Mouse (Mus musculus) Patski (cell line): ENCODE data around the gene Rho. TPM values are rescaled to one million over a fixed set of nuclear protein-coding genes. Genes with fewer than 3 reads are reported as not detected.

Experiments used
- ATAC-seq: fragments of 100-300 bp; one replicate; pipeline ENCODE4 v1.8.0; 2021
- CTCF ChIA-PET: fragments of 350-600 bp; sonication (Branson Sonifier 250); formaldehyde crosslinking; loops from one replicate; lab custom pipeline; 2022; ENCODE audit warnings: inconsistent platforms; lab: Charles Lee
- POLR2A ChIA-PET: fragments of 350-600 bp; sonication (Branson Sonifier 250); formaldehyde crosslinking; loops from one replicate; lab custom pipeline; 2022; ENCODE audit warnings: antibody characterized with exemption, inconsistent platforms; lab: Charles Lee
- DNase-seq: peaks from one replicate; pipeline ENCODE4 v3.0.0-alpha.2; 2011; ENCODE audit warnings: low read depth, low spot score
- H3K27me3 ChIP-seq: fragments of 371-371 bp; one replicate; pipeline ENCODE4 v1.5.1; 2021
- CTCF ChIP-seq: fragments of 100-300 bp; IDR thresholded peaks from one replicate; pipeline ENCODE4 v1.5.1; 2021
- in situ Hi-C: fragments of 300-500 bp; cut with MboI; formaldehyde crosslinking; loops from 3 replicates; pipeline ENCODE4 v1.11.1; 2018; ENCODE audit warnings: low pct_unique_long_range_greater_than_20kb, mixed read lengths
- polyA plus RNA-seq: library from polyadenylated mRNA; unstranded; gene quantifications from one replicate; pipeline ENCODE4 v1.2.3, GENCODE M21; 2021

Rho gene
- polyA plus RNA-seq, 1 experiment from 2014 or later = 0.12 TPM

GRCm38 (mm10) chr6:115913482-115913881 is 18.1 kb upstream of the Rho start:
- in situ Hi-C loops = no loop called here
- TF ChIP-seq CTCF = no peak
- ChIA-PET CTCF (no interaction called here), POLR2A (no interaction called here)
- ATAC-seq = no peak
- DNase-seq = no peak
- no peaks in the 10 kb centered on the region for H3K27me3 ChIP-seq

GRCm38 (mm10) chr6:115914511-115915202 is 16.9 kb upstream of the Rho start:
- no peak for DNase-seq
- in situ Hi-C loops = no loop called here
- no peak for ATAC-seq
- ChIA-PET CTCF (no interaction called here), POLR2A (interaction anchor here (0.8 kb wide), 1 partner anchor 8 kb away, joined by 3 read pairs; no protein-coding TSS in a partner anchor)
- H3K27me3 ChIP-seq = no peaks in the 10 kb centered on the region
- TF ChIP-seq CTCF = no peak

GRCm38 (mm10) chr6:115915601-115916445 is 15.7 kb upstream of the Rho start:
- TF ChIP-seq CTCF = no peak
- DNase-seq (no peak), ATAC-seq (no peak)
- POLR2A ChIA-PET = interaction anchor here (0.8 kb wide), 1 partner anchor 7 kb away, joined by 3 read pairs; no protein-coding TSS in a partner anchor
- in situ Hi-C loops = no loop called here
- CTCF ChIA-PET = interaction anchor here (1.3 kb wide), 1 partner anchor 23 kb away, joined by 3 read pairs; no protein-coding TSS in a partner anchor
- no peaks in the 10 kb centered on the region for H3K27me3 ChIP-seq

- ChIA-PET POLR2A (no interaction called here), CTCF (interaction anchor here (1.3 kb wide), 1 partner anchor 22 kb away, joined by 3 read pairs; no protein-coding TSS in a partner anchor)
- H3K27me3 ChIP-seq = no peaks in the 10 kb centered on the region
- in situ Hi-C loops = no loop called here
- no peak for DNase-seq
- no peak for ATAC-seq
- no peak for TF ChIP-seq CTCF
Observed at GRCm38 (mm10) chr6:115916611-115917010, 14.9 kb upstream of the Rho start.

GRCm38 (mm10) chr6:115918615-115919014 is 12.9 kb upstream of the Rho start:
- DNase-seq (no peak), ATAC-seq (no peak)
- ChIA-PET POLR2A (no interaction called here), CTCF (interaction anchor here (0.7 to 1.2 kb wide), 3 partner anchors 10 to 92 kb away, joined by 3 read pairs; no protein-coding TSS in a partner anchor)
- in situ Hi-C loops = no loop called here
- no peaks in the 10 kb centered on the region for H3K27me3 ChIP-seq
- no peak for TF ChIP-seq CTCF

GRCm38 (mm10) chr6:115919876-115920275 is 11.7 kb upstream of the Rho start:
- no peak for TF ChIP-seq CTCF
- in situ Hi-C loops = no loop called here
- ChIA-PET POLR2A (interaction anchor here (0.6 to 0.8 kb wide), 2 partner anchors 62 to 111 kb away, joined by 3 to 5 read pairs; partner anchors contain the start of gene Rpl32), CTCF (no interaction called here)
- ATAC-seq (no peak), DNase-seq (no peak)
- H3K27me3 ChIP-seq = no peaks in the 10 kb centered on the region

- DNase-seq (no peak), ATAC-seq (peak; percentile 1)
- CTCF ChIA-PET = interaction anchor here (1.5 to 1.7 kb wide), 2 partner anchors 18 to 24 kb away, joined by 4 read pairs; no protein-coding TSS in a partner anchor
- in situ Hi-C loops = no loop called here
- no peaks in the 10 kb centered on the region for H3K27me3 ChIP-seq
- no peak for TF ChIP-seq CTCF
- POLR2A ChIA-PET = no interaction called here
Observed at GRCm38 (mm10) chr6:115924829-115925228, 6.7 kb upstream of the Rho start.

- TF ChIP-seq CTCF = no peak
Observed at GRCm38 (mm10) chr6:115926416-115926815, 5.1 kb upstream of the Rho start.

GRCm38 (mm10) chr6:115927292-115928242 is 4.0 kb upstream of the Rho start:
- DNase-seq (no peak), ATAC-seq (no peak)
- CTCF ChIA-PET = interaction anchor here (1.1 kb wide), 1 partner anchor 27 kb away, joined by 4 read pairs; no protein-coding TSS in a partner anchor
- in situ Hi-C loops = no loop called here
- POLR2A ChIA-PET = interaction anchor here (1.2 kb wide), 1 partner anchor 21 kb away, joined by 3 read pairs; no protein-coding TSS in a partner anchor
- no peak for TF ChIP-seq CTCF
- no peaks in the 10 kb centered on the region for H3K27me3 ChIP-seq

More at GRCm38 (mm10) chr6:115926416-115926815, 5.1 kb upstream of the Rho start:
- in situ Hi-C loops = no loop called here
- CTCF ChIA-PET = interaction anchor here (1.5 kb wide), 1 partner anchor 17 kb away, joined by 4 read pairs; no protein-coding TSS in a partner anchor
- ATAC-seq = no peak
- POLR2A ChIA-PET = no interaction called here
- no peak for DNase-seq
- no peaks in the 10 kb centered on the region for H3K27me3 ChIP-seq
